Comparison of ENCODE assay signal across 21 mouse cellular contexts in the genomic region with DNA sequence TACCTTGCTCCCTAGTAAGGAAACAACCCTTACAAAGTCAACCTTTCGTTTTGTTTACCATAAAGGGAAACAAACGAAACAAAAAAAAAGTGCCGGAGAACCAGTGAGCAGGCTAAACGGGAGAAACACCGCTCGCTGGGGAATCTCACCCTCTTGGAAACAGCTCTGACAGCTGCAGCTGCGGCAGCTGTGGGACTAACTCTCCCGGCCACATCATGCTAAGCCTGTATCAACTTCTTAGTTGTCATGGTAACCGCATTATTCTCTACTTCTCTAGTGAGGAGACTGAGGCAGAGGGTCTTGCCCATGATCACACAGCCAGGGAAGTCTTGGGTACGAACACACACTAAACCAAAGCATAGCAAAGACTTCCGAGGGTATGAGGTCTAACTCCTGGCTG.
"Had no signal": no experiment of that assay in that cellular context is flagged by ENCODE, and none has a peak within 500 bp of the region (broad histone marks: within the 10 kb centered on the region; RNA-seq: fewer than 3 reads in every experiment).

No protein-coding gene starts in this region.

- H3K27ac ChIP-seq: layer of hippocampus, adult 2 months; limb, embryonic 15.5 days; liver, embryonic 14.5 days; lung, embryonic 15.5 days; midbrain, embryonic 12.5 days; midbrain, embryonic 15.5 days; neural tube, embryonic 13.5 days; stomach, postnatal 0 days had no signal

- DNase-seq: kidney, adult 18-20 months; kidney, adult 9 months; kidney, postnatal 14 days; kidney, postnatal 4 days; layer of hippocampus, adult 9-11 months; liver, postnatal 0 days; lung, postnatal 10 days; lung, postnatal 36 days; thymus, adult 2 months; thymus, postnatal 14 days; thymus, postnatal 4 days had no signal

- H3K4me3 ChIP-seq: layer of hippocampus, adult 2 months; limb, embryonic 15.5 days; lung, embryonic 15.5 days; megakaryocyte, embryonic 14.5 days; midbrain, embryonic 12.5 days; midbrain, embryonic 15.5 days; neural tube, embryonic 13.5 days had no signal

- H3K9me3 ChIP-seq: limb, embryonic 15.5 days; lung, embryonic 15.5 days; megakaryocyte, embryonic 14.5 days; midbrain, embryonic 12.5 days; midbrain, embryonic 15.5 days; neural tube, embryonic 13.5 days had no signal

- H3K36me3 ChIP-seq: limb, embryonic 15.5 days; lung, embryonic 15.5 days; midbrain, embryonic 12.5 days; midbrain, embryonic 15.5 days had no signal

- H3K9ac ChIP-seq: limb, embryonic 15.5 days; liver, embryonic 14.5 days; liver, postnatal 0 days; lung, embryonic 15.5 days; midbrain, embryonic 12.5 days; midbrain, embryonic 15.5 days; neural tube, embryonic 13.5 days had no signal

- ATAC-seq: liver, postnatal 0 days; midbrain, embryonic 15.5 days had no signal

- H3K27me3 ChIP-seq: limb, embryonic 15.5 days; lung, embryonic 15.5 days; megakaryocyte, embryonic 14.5 days; midbrain, embryonic 12.5 days; midbrain, embryonic 15.5 days; neural tube, embryonic 13.5 days had no signal

- H3K4me2 ChIP-seq: limb, embryonic 15.5 days; liver, embryonic 11.5 days; lung, embryonic 15.5 days; midbrain, embryonic 12.5 days; midbrain, embryonic 15.5 days; neural tube, embryonic 13.5 days had no signal
